Mouse (Mus musculus) ovary, adult 10 weeks (tissue): ENCODE measurements around the gene Uts2r. TPM values are rescaled to one million over a fixed set of nuclear protein-coding genes. Genes with fewer than 3 reads are reported as not detected.

Experiments used
- polyA plus RNA-seq: library from polyadenylated mRNA; stranded (reverse); fragments of 350-450 nt; fragmentation: Illumina TruSeq; extraction: RNeasy Lipid Tissue Mini Kit (QIAGEN cat#74804); gene quantifications from one replicate; pipeline ENCODE4 v1.2.3, GENCODE M21; 2014

The Uts2r gene
- not detected for polyA plus RNA-seq

DNA sequence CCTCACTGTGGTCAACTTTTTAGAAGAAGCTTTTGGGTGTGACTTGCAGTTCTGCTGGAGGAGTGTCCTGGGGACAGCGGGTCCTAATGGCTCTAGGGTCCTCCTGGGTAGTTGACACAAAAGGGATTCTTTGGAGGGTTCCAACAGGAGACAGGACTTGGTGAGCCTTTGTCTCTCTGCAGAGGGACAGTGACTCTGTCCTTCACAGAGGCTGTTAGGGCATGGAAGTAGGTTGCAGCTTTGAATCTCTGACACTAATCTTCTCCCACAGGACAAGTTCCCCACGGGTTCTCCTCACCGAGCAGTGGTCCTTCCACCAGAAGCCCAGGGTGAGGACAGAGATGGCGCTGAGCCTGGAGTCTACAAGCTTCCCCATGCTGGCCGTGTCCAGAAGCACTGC lies at the start of gene Uts2r:
TSS of gene Uts2r (plus strand) at position 301 of the 400 bp plus-strand sequence.

GRCm38 (mm10) chr11:121118577-121118976 lies 41.5 kb upstream of the Uts2r start, which contains the start of gene Tex19.2:
Gene Tex19.2, minus strand, starts transcription at chr11:121118677.

GRCm38 (mm10) chr11:121145865-121146264 lies 14.2 kb upstream of the Uts2r start, which contains the start of gene Tex19.1:
Gene Tex19.1, plus strand, starts transcription at chr11:121146143.

DNA sequence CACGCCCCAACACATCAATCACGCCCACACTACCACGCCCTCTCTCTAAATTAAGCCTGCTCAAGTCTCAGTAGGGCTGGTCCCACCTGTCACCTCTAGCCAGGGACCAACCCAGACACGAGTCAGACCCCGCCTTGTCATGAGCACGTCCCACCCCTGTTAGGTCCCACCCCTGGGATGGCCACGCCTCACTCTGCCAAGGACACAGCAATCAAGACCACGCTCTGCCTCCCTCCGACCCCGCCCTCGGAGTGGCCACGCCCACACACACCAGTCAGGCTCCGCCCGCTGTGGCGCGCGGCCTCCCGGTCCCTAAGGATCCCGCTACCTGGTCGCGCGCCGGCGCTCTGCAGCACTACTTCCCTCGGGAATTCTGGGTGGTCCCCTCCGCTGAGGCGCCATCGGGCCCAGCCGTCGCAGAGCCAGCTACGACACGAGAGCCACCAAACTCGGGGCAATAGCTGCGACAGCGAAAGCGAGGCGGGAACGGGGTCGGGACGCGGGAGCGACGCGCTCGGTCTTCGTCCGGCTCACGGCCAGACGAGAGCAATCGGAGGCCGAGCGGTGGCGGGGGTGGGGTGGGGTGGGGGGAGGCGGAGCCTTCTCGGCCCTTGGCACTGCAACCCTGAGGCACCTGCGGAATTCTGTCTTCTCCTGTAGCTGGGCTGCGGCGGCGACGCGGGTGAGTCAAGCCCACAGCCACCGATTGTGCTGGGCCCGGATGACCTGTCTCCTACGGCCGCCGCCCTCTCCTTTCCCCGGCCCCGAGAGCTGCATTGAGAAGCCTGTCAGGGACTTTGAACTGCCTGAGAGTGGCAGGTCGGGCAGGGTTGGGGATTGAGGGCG lies 44.3 kb downstream of the Uts2r start, which contains the start of the genes Hexdc and Ogfod3:
TSS of gene Hexdc (plus strand) at position 273 of the 846 bp plus-strand sequence.
TSS of gene Ogfod3 (minus strand) at position 551 of the 846 bp plus-strand sequence.

Other genes with a start within 250 kb of the Uts2r start
- 1.1 TPM for gene Ccdc57, start 227.4 kb upstream of the Uts2r start, polyA plus RNA-seq
- 0.17 TPM for gene Slc16a3, start 211.8 kb upstream of the Uts2r start, polyA plus RNA-seq
- gene Csnk1d, start 168.9 kb upstream of the Uts2r start, polyA plus RNA-seq, result 69.4 TPM
- gene Cd7, start 120.9 kb upstream of the Uts2r start, polyA plus RNA-seq, result 1.00 TPM
- gene Sectm1b, start 96.7 kb upstream of the Uts2r start, polyA plus RNA-seq, result 7.0 TPM
- gene Sectm1a, start 79.1 kb upstream of the Uts2r start, polyA plus RNA-seq, result 0.37 TPM
- gene Tex19.2, start 41.6 kb upstream of the Uts2r start, polyA plus RNA-seq, result not detected
- 0.68 TPM for gene Tex19.1, start 14.1 kb upstream of the Uts2r start, polyA plus RNA-seq
- gene Hexdc, start 44.2 kb downstream of the Uts2r start, polyA plus RNA-seq, result 16.2 TPM
- 2.3 TPM for gene Ogfod3, start 44.4 kb downstream of the Uts2r start, polyA plus RNA-seq
- 11.0 TPM for gene Cybc1, start 69.1 kb downstream of the Uts2r start, polyA plus RNA-seq
- 12.8 TPM for gene Narf, start 77.0 kb downstream of the Uts2r start, polyA plus RNA-seq
- 24.7 TPM for gene Foxk2, start 99.7 kb downstream of the Uts2r start, polyA plus RNA-seq
- gene Wdr45b, start 194.2 kb downstream of the Uts2r start, polyA plus RNA-seq, result 109 TPM
- 4.2 TPM for gene Rab40b, start 228.0 kb downstream of the Uts2r start, polyA plus RNA-seq